Mouse (Mus musculus) thymus, adult 18-20 months (tissue): ENCODE results near the gene Zfp599.
"Not testable (repeated sequence)": the region's sequence is repeated elsewhere in the genome, so short reads cannot be mapped to it uniquely, and the experiment has no call there.

ENCODE experiments used
- DNase-seq, 2 experiments: peaks; one replicate each; pipeline ENCODE4 v3.0.0; 2022; ENCODE audit warnings: mixed read lengths in 2 of 2

Gene Zfp599

DNA sequence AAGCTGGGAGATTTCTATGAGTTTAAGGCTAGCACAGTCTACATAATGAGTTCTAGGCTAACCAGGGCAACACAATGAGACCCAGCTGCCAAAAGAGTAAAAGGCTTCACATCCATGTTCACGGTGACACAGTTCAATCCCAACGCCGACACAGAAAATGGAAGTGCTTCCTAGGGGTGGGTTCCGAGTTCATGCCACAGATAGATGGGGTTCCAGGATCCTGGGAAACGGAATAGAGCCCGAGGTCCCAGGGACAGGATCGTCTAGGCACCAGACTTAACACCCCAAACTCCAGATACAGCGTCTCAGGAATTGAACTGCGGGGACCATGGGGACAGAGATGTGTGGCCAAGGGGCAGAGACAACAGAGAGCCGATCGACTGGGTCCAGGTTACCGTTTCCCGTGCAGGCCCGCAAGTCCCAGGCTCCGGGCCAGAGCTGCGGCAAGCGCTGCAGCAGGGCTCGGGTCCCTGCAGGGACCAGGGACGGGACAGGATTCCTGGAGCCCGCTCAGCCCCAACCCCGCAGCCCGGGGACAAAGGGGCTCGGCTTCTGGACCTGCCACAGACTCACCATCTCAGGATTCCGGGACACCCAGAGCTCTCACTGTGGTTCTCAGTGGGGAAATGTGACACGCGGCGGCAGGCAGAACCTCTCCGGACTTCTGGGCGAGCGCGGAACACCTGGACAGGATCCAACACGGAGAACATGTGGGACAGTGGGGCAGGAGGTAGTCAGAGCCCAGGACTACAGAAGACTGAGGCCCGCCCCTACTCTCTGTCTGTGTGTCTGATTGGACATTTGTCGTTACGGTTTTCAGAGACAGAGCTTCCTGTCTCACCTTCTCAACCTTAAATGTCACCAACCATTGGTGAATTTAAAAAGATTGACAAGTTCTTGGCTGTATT is at the start of gene Zfp599:
TSS of gene Zfp599 (minus strand) at position 712 of the 908 bp plus-strand sequence.
- DNase-seq: peak; percentile 56 to 75

- not testable (repeated sequence) for DNase-seq
Observed at GRCm38 (mm10) chr9:22307920-22308262, 48.2 kb upstream of the Zfp599 start.

DNA sequence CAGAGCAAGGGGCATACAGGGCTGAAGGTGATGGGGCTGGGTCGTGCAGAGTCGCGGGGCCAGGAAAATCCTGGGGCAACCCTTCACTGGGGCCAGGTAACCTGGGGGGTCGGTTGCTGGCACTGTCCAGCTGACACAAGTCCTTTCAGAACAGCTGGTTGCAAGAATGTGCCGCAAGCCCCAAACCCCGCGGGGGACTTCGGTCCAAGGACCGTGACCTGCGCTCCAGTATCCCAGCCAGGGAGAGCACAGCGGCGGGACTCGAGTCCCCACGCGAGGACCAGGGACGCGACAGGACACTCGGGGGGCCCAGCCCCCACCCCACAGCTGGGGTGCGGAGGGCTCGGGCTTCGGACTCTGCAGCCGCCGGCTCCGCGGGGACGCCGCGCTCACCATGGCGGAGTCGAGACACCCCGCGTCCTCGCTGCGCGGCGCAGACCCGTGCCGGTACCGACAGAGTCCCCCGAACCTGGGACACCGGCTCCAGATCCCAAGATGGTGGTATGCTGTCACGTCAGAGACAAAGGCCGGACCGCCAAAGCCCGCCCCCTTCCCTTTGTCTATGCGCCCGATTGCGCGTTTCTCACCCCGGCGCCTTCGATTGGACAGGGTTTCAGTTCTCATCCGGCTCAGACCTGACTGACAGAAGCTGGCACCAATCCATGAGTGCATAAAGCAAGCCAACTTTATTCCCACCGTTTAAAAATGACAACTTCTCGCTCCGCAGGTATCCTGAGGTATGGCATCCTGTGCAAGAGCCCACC is 47.6 kb upstream of the Zfp599 start, which contains the start of gene Zfp810:
TSS of gene Zfp810 (minus strand) at position 493 of the 764 bp plus-strand sequence.
- DNase-seq: peak; percentile 89 to 95

DNA sequence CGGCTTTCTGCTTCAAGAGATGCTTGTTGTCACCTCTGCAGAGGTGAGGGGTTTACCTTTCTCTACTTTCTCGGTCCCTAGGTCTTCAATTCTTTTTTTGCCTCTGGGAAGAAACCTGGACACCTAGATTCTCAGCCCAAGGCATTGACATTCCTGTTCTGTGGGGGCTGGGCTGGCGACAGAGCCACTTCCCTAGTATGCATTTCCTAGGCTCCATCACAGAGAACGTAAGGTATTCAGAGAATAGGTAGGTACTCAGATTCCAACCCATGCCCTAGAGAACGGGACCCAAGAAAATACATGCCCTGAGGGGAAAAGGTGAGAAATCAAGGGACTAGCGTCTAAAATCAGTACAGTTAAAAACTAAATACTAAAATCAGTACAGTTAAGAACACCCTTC is 47.0 kb upstream of the Zfp599 start:
- DNase-seq: no peak

GRCm38 (mm10) chr9:22302199-22302598 is 42.5 kb upstream of the Zfp599 start:
- no peak for DNase-seq

DNA sequence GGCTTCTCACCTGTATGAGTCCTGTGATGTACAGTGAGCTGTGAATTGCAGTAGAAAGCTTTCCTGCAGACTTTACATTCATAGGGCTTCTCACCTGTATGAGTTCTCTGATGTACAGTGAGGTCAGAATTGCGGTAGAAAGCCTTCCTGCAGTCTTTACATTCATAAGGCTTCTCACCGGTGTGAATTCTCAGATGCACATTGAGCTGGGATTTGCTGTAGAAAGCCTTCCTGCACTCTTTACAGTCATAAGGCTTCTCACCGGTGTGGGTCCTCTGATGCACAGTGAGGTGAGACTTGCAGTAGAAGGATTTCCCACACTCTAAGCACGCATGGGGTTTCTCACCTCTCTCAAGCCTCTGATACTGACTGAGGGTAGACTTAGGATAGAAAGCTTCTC is 19.0 kb upstream of the Zfp599 start:
- no peak for DNase-seq

DNA sequence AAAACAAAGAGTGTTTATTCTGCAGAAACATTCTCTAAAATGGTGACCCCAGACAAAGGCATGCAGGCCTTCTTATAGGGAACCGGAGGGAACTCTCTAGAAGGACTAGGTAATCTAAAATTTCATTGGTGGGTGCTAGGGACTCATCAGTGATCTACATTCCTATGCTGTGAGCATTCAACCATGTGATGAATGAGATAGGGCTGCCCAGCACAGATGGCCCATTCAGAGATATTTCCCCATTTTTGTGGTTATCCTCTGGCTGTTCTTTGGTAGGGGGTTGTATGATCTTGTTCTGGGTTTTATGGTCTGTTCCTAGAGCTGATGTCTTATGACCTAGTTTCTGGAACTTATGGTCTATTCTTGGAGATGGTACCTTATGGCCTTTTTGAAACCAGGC is 9.2 kb upstream of the Zfp599 start:
- no peak for DNase-seq

GRCm38 (mm10) chr9:22262611-22263010 is 2.9 kb upstream of the Zfp599 start:
- DNase-seq: no peak

GRCm38 (mm10) chr9:22261594-22261993 is 1.9 kb upstream of the Zfp599 start:
- DNase-seq: no peak

DNA sequence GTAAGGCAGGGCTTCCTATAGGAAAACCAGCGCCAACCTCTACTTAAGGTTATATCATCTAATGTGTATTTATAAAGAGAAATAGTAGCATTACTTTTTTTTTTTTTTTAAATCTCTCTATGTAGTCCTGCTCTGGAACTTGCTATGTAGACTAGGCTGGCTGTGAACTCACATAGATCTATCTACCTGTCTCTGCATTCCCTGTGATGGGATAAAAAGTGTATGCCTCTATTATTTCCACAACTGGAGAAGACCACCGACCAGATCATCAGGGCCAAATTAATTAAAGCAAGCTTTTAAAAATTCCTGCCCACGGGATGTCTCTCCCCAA is 362 bp upstream of the Zfp599 start:
- DNase-seq: no peak

- no peak for DNase-seq
Observed at GRCm38 (mm10) chr9:22258784-22259183, 911 bp downstream of the Zfp599 start.

GRCm38 (mm10) chr9:22256579-22256978 is 3.1 kb downstream of the Zfp599 start:
- DNase-seq: no peak

- no peak for DNase-seq
Observed at GRCm38 (mm10) chr9:22244242-22244641, 15.5 kb downstream of the Zfp599 start.

DNA sequence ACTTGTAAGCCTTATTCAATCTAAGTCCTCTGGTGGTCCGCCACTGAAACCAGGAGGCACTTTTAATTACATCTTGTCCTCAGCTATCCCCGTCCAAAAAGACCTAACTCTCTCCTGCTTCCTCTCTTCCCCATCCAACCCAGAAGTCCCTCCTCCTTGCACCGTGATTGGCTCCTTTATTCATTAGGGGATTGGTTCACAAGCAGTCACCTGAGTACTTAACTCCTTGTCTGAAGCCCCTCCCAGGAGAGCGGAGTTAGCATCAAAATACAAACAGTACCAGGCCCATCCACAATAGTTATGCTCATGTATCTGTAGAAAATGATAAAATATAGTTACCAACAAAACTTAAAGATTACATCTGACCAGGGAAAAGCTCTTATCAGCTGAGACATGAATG is 19.7 kb downstream of the Zfp599 start:
- DNase-seq: no peak

- DNase-seq: no peak
Observed at GRCm38 (mm10) chr9:22230556-22230955, 29.1 kb downstream of the Zfp599 start.

GRCm38 (mm10) chr9:22230061-22230460 is 29.6 kb downstream of the Zfp599 start:
- DNase-seq: no peak

DNA sequence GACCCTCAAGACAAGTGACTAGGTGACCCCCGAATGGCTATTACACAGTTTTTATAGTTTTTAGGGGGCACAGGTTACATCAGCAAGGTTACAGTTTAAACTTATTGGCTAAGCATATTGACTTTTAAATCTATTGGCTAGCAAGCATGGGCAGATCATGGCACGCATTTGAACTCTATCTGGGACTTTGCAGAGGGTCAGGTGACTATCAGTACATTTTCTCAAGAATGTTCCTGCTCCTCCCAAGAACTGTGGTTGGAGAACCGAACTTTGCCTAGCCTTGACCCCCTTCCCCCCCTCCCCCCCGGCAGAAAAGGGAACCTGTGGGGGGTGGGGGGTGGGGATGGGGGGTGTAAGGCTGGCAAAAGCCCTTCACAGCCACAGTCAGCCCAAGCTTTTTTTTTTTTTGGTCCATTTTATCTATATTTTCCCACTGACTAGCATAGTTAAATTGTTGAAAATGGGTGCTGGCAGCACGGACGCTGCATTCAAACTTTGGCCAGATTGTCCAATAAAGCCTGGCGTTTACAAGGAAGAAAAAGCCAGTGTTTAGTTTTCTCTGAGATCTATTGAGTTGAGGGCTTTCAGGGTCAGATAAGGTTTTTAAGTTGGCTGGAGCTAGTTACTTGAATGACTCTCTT is 30.2 kb downstream of the Zfp599 start:
- DNase-seq: no peak

- DNase-seq: peak in 1 of 2 experiments; percentile 8
Observed at GRCm38 (mm10) chr9:22226846-22227245, 32.8 kb downstream of the Zfp599 start.

DNA sequence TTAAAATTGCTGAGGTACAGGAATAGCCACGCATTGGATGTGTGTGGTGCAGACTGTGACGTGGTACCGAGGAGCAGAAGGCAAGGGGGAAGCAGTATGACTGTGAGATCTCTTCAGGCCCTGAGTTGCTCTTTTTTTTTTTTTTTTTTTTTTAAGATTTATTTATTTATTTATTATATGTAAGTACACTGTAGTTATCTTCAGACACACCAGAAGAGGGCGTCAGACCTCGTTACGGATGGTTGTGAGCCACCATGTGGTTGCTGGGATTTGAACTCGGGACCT is 33.4 kb downstream of the Zfp599 start:
- DNase-seq: peak in 1 of 2 experiments; percentile 5

- peak; percentile 95 to 99 for DNase-seq
Observed at GRCm38 (mm10) chr9:22225581-22226388, 33.9 kb downstream of the Zfp599 start, which contains the start of gene Zfp809. TSS of gene Zfp809 (plus strand) at chr9:22225714.

GRCm38 (mm10) chr9:22224536-22225503 is 34.9 kb downstream of the Zfp599 start:
- peak; percentile 18 to 54 for DNase-seq
